Mouse (Mus musculus): ENCODE measurements around the gene Fyb2. TPM values are rescaled to one million over a fixed set of nuclear protein-coding genes. Genes with fewer than 3 reads are reported as not detected.

Gene Fyb2
- 1 to 10 TPM; 1.5 to 1.6 TPM for total RNA-seq (2021)

- intact Hi-C loops (cut with DNase I): loop anchor here (5.0 kb wide), 2 partner anchors 209 to 1314 kb away; no protein-coding TSS in a partner anchor
- DNase-seq (ENCODE audit: low spot score in 2 of 2): no peak
These were observed at the start of gene Fyb2 for GRCm38 (mm10) chr4:104913291-104914129. Fyb2 (plus strand) TSS chr4:104913456.

GRCm38 (mm10) chr4:104864397-104864796, 48.9 kb upstream of the Fyb2 start:
- no peak for DNase-seq (ENCODE audit: low spot score in 2 of 2)
- intact Hi-C loops (cut with DNase I): no loop called here

DNA sequence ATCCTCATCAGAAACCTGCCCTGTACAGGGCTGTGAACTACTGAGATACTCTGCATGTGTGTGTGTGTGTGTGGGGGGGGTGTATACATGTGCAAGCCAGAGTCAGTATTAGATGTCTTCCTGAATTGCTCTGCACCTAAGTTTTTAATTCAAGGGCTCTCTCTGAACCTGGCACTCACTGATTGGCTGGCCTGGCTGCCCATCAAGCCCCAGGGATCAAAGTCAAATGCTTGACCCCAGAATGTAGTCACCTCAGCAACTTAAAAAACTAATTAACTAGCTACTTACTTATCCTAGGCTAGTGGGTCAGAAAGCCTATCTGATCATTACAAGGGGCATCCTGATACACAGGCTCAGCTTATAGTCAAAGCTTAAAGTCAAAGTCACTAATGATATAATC, 43.7 kb upstream of the Fyb2 start:
- DNase-seq (ENCODE audit: low spot score in 2 of 2): no peak
- intact Hi-C loops (cut with DNase I): no loop called here

- DNase-seq (ENCODE audit: low spot score in 2 of 2): no peak
- intact Hi-C loops (cut with DNase I): no loop called here
These were observed 43.1 kb upstream of the Fyb2 start for GRCm38 (mm10) chr4:104870196-104870595.

DNA sequence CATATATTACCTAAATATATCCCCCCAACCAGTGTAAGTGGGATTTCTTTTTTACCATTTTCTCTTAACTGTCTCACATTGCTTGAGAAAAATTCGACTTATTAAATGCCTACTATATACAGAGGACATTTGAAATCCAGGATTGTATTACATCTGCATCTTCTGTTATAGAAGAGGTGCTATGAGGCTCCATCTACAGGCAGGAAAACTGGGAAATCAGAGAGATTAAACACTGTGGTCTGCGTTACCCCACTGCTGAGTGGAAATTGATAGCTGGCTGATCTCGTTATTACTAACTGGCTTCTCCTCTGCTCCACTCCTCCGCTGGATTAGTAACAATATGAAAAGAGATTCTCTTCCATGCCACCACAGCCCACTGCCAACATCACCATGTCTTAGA, 37.4 kb upstream of the Fyb2 start:
- DNase-seq (ENCODE audit: low spot score in 2 of 2): no peak
- intact Hi-C loops (cut with DNase I): no loop called here

GRCm38 (mm10) chr4:104876323-104876722, 36.9 kb upstream of the Fyb2 start, which contains the start of gene C8a:
C8a (minus strand) TSS chr4:104876398.
- DNase-seq (ENCODE audit: low spot score in 2 of 2): no peak
- intact Hi-C loops (cut with DNase I): no loop called here

DNA sequence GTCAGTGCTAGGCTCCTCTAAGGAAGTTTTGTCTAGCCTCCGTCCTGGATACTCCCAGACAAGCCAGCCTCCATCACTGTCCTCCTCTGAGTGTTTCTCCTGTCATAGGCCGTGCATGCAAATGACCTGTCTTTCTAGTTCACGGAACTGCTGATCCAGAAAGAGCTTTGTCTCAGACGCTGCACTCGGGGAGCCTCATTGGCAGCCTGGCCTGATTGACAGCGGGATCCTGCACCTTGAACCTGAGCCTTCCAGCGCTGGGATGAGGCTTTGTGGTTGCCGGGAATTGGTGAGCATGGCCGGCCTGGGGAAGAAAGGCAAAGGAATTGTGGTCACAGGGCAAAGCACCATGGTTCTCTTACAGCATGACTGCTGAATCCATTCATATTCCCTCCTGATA, 25.8 kb upstream of the Fyb2 start:
- intact Hi-C loops (cut with DNase I): no loop called here
- DNase-seq (ENCODE audit: low spot score in 2 of 2): no peak

DNA sequence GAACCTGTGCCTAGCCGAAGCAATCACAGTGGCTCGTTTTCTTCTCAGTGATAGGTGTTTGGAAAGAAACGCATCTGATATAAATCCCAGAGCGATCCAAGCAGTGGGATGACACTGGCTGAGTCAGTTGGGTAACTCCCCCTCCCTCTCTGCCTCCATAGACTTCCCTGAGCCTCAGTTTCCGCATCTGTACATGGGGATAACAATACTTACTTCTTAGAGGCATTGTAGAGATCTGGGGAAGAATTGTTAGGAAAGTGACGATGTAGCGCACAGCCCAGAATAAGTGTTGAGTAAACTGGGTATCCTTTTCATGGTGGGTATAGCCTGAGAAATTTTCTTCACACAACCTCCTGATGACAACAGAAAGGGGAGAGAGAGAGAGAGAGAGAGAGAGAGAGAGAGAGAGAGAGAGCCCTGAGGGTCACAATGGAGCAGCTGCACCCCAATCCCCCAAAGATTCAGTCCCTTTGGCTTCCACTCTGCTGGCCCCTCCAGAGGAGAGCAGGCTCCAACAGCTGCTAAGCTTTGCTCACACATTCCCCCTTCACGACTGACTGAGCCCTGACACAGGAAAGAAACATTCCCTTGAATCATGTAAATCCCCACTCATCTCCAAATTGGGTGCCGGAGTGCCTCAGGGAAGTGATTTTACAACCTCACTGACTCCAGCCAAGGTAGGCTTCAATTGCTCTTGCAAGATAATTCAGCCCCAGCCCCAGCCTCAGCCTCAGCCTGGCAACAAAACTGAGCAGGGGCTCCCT, 24.6 kb upstream of the Fyb2 start:
- no peak for DNase-seq (ENCODE audit: low spot score in 2 of 2)
- intact Hi-C loops (cut with DNase I): no loop called here

DNA sequence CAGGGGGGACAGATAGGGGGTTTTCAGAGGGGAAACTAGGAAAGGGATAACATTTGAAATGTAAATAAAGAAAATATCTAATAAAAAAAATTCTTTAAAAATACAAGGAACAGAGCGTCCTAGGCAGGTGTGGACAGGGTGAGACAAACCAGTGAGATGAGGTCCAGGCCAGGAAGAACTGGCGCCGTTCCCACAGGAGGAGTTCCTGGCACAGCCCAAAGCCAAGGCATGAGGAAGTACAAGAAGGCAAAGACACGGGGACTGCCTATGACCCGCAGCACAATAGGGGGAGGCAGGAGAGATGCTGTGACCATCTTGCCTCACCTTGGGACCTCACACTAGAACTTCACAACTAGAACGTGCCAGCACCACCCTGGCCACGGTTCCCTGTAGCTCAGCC, 21.5 kb upstream of the Fyb2 start:
- intact Hi-C loops (cut with DNase I): loop anchor here (5.0 kb wide), 4 partner anchors 224 to 524 kb away; no protein-coding TSS in a partner anchor
- DNase-seq (ENCODE audit: low spot score in 2 of 2): no peak

DNA sequence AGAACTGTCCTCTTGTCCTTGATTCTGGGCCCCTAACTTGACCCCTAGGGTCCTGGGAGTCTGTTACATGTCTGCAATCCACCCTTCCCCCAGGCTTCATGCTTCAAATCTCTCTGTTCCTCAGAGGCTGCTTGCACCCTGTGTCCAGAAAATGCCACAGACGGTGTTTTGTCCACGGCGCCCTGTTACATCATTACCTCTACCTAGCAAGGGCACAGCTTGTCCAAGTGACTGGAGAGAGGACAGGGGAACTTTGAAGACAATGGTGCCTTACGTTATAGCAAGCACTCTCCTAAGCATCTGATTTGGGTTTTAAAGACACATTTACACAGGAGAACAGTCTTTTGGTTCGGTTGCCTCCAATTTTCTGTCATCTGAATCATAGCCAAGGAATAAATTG, 19.7 kb upstream of the Fyb2 start:
- intact Hi-C loops (cut with DNase I): loop anchor here (5.0 kb wide), 4 partner anchors 226 to 526 kb away; no protein-coding TSS in a partner anchor
- peak in 1 of 2 experiments; percentile 25 for DNase-seq (ENCODE audit: low spot score in 2 of 2)

DNA sequence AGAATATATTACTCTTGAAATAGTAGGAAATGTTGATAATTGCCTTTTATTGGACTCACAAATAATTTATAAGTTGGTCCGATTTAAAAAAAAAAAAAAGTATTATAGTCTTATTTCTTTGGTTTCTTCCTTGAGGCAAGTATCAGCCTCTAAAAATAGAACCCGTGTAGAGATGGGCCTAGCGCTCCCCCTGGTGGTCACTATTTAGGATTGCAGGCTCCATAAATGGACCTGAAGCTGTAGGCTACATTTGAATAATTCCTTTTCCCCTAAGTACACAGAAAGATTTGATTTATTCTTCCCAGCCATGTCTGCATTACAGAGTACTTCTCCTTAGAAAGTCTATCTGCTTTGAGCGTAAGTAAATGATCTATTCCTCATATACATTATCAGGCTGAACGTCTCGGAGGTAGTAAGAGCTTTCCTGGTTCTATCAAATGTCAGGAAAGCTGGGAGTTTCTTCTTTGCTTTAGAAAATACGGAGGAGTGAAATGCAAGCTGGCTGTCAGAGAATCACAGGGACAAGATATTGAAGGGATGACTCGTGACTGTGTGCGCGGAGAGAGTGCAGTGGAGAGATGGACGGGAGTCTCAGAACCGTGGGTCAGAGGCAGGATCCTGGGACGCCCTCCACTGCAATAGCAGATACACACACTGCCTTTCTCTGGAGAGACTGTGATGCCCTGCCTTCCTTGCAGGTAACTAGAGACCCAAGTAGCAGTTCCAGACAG, 19.1 kb upstream of the Fyb2 start:
- intact Hi-C loops (cut with DNase I): loop anchor here (5.0 kb wide), 4 partner anchors 227 to 527 kb away; no protein-coding TSS in a partner anchor
- peak; percentile 84 to 89 for DNase-seq (ENCODE audit: low spot score in 2 of 2)

- intact Hi-C loops (cut with DNase I): no loop called here
- no peak for DNase-seq (ENCODE audit: low spot score in 2 of 2)
These were observed 10.4 kb upstream of the Fyb2 start for GRCm38 (mm10) chr4:104902836-104903235.

DNA sequence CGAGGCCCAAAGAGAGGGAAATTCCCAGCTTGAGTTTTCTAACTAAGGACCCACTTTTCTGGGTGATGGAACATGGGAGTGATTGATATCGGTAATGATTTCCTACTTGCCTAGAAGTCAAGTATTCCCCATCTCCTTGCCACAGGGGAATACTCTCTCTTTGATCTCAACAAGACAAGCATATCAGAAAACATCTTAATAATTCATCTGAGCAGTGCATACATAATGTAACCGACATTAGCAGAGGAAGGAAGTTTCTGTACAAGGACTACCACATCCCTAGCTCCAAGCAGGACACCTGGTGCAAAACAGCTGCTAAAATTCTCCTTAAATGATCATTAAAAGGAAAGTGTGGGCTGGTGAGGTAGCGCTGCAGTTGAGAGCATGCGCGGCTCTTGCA, 8.2 kb upstream of the Fyb2 start:
- intact Hi-C loops (cut with DNase I): no loop called here
- DNase-seq (ENCODE audit: low spot score in 2 of 2): no peak

GRCm38 (mm10) chr4:104911685-104912084, 1.6 kb upstream of the Fyb2 start:
- intact Hi-C loops (cut with DNase I): loop anchor here (2.0 to 5.0 kb wide), 3 partner anchors 89 to 1316 kb away; no protein-coding TSS in a partner anchor
- peak; percentile 61 to 63 for DNase-seq (ENCODE audit: low spot score in 2 of 2)

DNA sequence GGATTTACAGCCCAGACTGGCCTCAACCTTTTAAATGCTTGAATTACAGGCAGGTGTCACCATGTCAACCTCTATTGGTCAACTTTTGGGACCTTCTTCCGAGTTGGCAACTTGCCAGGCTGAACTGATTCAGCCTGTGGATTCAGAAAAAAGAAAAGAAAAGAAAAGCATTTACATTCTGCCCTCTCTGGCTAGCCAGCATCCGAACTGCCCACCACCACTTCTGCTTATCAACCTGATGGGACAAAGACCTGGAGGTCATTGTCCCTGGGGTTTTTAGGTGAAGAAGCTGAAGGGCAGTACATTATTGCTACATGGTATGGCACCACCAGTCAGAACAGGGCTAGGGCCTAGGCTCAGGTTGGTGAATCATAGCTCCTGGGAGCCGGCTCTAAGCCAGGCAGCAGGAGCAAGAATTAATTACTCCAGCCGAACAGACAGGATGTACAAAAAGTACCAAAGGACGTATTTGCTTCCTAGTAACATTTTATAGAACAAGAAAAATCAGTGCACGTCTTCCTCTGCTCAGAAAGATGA, 1.5 kb downstream of the Fyb2 start:
- intact Hi-C loops (cut with DNase I): loop anchor here (5.0 kb wide), 2 partner anchors 208 to 1313 kb away; no protein-coding TSS in a partner anchor
- no peak for DNase-seq (ENCODE audit: low spot score in 2 of 2)

DNA sequence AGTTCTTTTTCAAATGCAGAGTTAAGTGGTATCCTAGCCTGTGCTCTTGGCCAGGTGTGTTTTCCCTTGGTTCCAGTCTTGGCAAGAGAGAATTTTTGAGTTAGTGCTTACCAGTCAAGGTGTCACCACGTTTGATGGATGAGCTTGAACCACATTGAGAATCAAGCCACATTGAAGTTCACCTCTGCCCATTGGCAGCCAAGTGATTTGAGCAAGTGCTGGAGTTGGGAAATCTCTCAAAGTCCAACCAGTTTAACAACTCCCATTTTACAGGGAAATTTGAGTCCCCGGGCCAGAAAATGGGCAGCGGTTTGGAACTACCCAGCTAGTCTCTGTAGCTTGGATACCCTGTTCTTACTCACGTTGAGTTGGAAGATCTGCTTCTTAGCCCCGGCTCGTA, 4.8 kb downstream of the Fyb2 start:
- no peak for DNase-seq (ENCODE audit: low spot score in 2 of 2)
- intact Hi-C loops (cut with DNase I): no loop called here

GRCm38 (mm10) chr4:104925383-104925782, 12.1 kb downstream of the Fyb2 start:
- no peak for DNase-seq (ENCODE audit: low spot score in 2 of 2)
- intact Hi-C loops (cut with DNase I): no loop called here

- intact Hi-C loops (cut with DNase I): no loop called here
- DNase-seq (ENCODE audit: low spot score in 2 of 2): no peak
These were observed 15.9 kb downstream of the Fyb2 start for GRCm38 (mm10) chr4:104929165-104929564.

DNA sequence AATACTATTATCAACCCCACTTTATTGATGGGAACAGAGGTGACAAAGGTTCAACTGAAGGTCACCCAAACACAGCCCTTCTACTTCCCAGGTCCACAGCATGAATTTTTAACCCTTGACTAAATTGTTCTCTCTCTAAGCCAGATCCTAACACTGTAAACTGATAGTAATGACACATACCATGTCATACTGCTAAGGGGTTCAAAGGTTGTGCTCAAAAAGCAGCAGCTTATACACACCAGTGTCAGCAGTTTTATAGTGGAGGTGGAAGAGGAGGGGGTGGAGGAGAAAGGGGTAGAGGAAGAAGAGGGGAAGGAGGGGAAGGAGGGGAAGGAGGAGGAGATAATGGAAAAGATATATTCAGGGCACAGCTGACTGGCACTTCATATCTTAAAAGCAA, 20.4 kb downstream of the Fyb2 start:
- intact Hi-C loops (cut with DNase I): no loop called here

GRCm38 (mm10) chr4:104934997-104935396, 21.7 kb downstream of the Fyb2 start:
- DNase-seq (ENCODE audit: low spot score in 2 of 2): no peak
- intact Hi-C loops (cut with DNase I): no loop called here

More for the DNA sequence above, 20.4 kb downstream of the Fyb2 start:
- no peak for DNase-seq (ENCODE audit: low spot score in 2 of 2)
